Mouse (Mus musculus) spleen, adult 2 months (tissue): ENCODE results near the gene Itgb3bp. TPM values are rescaled to one million over a fixed set of nuclear protein-coding genes. Genes with fewer than 3 reads are reported as not detected.

Source experiments
- DNase-seq, 2 experiments: peaks; one replicate each; pipeline versions ENCODE4 v3.0.0 to v3.0.0-alpha.2; 2012 to 2021; ENCODE audit warnings: low spot score in 2 of 2, low read depth in 1 of 2
- H3K27ac ChIP-seq: fragments of 200-500 bp; 2 replicates; pipeline ENCODE4 v1.5.1; 2012; ENCODE audit warnings: low read length, inconsistent platforms; ENCODE audit not compliant: insufficient read depth
- H3K27me3 ChIP-seq: fragments of 200-500 bp; 2 replicates; pipeline ENCODE4 v1.6.1; 2012; ENCODE audit warnings: mild to moderate bottlenecking, moderate library complexity, low read length, inconsistent platforms; ENCODE audit not compliant: control insufficient read depth, insufficient read depth
- H3K36me3 ChIP-seq: fragments of 200-500 bp; 2 replicates; pipeline ENCODE4 v1.6.1; 2012; ENCODE audit warnings: mild to moderate bottlenecking, low read length, inconsistent platforms; ENCODE audit not compliant: control insufficient read depth, insufficient read depth
- H3K4me1 ChIP-seq: fragments of 200-500 bp; 2 replicates; pipeline ENCODE4 v1.6.1; 2011; ENCODE audit warnings: inconsistent platforms; ENCODE audit not compliant: control insufficient read depth, insufficient read depth, insufficient read length
- H3K4me3 ChIP-seq: fragments of 200-500 bp; 2 replicates; pipeline ENCODE4 v1.5.1; 2011; ENCODE audit warnings: mild to moderate bottlenecking, inconsistent platforms; ENCODE audit not compliant: insufficient read depth, insufficient read length; ENCODE audit errors: extremely low read depth
- CTCF ChIP-seq: fragments of 200-500 bp; IDR thresholded peaks from 2 replicates; pipeline ENCODE4 v1.5.1; 2011; ENCODE audit warnings: mild to moderate bottlenecking, inconsistent platforms; ENCODE audit not compliant: insufficient read depth, insufficient read length, insufficient replicate concordance; ENCODE audit errors: extremely low read depth
- POLR2A ChIP-seq: fragments of 200-500 bp; IDR thresholded peaks from 2 replicates; pipeline ENCODE4 v1.6.1; 2011; ENCODE audit warnings: low read depth, low read length, inconsistent platforms
- WGBS: fragments of 180-500 bp; shearing (Covaris S2); methylation state at CpG from one replicate; pipeline ENCODE4 v1.1.7; 2018; 5-methylcytosine and 5-hydroxymethylcytosine counted together
- polyA plus RNA-seq: library from polyadenylated mRNA; depleted of rRNA; stranded (reverse); fragments of >200 nt; gene quantifications from 2 replicates; pipeline ENCODE4 v1.2.3, GENCODE M21; 2012; rRNA removed

Gene Itgb3bp
- polyA plus RNA-seq, 1 experiment, result 0.39 TPM

- no peak for TF ChIP-seq POLR2A
- TF ChIP-seq CTCF, result no peak
- DNase-seq, result no peak
- no peak overlapping the region for H3K27ac ChIP-seq
- H3K4me1 ChIP-seq, result no peaks in the 10 kb centered on the region
- WGBS, result 86% methylated on average over 7 of the region's 7 CpGs
- no peak overlapping the region for H3K4me3 ChIP-seq
- no peaks in the 10 kb centered on the region for H3K36me3 ChIP-seq
- H3K27me3 ChIP-seq, result no peaks in the 10 kb centered on the region
Measured at GRCm38 (mm10) chr4:99739836-99740235, 189.8 kb downstream of the Itgb3bp start.

DNA sequence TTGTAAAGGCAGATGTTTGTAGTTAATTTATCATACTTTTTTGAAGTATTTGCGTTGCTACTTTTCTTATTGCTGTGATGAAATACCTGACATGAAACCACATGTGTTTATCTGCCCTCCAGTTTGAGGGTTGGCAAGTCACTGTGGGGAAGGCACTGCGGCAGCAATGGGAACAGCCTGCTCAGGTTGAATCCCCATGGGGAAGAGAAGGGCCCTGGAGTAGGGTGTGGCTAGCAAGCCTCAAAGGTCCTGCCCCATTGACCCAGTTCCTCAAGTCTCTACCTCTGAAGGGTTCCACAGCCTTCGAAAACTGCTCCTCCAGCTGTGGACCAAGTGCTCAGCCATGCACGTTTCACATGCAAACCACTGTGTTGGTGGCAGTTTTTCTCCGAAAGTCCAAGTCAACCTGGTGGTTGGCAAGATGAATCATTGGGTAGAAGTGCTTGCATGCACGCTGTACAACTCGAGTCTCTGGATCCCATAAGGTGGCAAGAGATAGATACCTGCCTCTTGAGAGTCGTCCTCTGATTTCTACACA, 203.6 kb downstream of the Itgb3bp start:
- Histone ChIP-seq H3K27me3 (no peaks in the 10 kb centered on the region), H3K4me3 (no peak overlapping the region), H3K36me3 (no peaks in the 10 kb centered on the region), H3K27ac (no peak overlapping the region), H3K4me1 (0 out of 2 replicates have a peak, but pooled peaks cover 2% of the 10 kb centered on the region)
- TF ChIP-seq POLR2A (no peak), CTCF (no peak)
- WGBS, result 73% methylated on average over 8 of the region's 8 CpGs
- no peak for DNase-seq

GRCm38 (mm10) chr4:99724331-99724730, 205.3 kb downstream of the Itgb3bp start:
- DNase-seq, result no peak
- no peaks in the 10 kb centered on the region for H3K27me3 ChIP-seq
- TF ChIP-seq POLR2A, result no peak
- no peak for TF ChIP-seq CTCF
- 0 out of 2 replicates have a peak, but pooled peaks cover 2% of the 10 kb centered on the region for H3K4me1 ChIP-seq
- no peak overlapping the region for H3K4me3 ChIP-seq
- WGBS, result 95% methylated on average over 4 of the region's 4 CpGs
- H3K27ac ChIP-seq, result no peak overlapping the region
- peaks cover 1% of the 10 kb centered on the region; the same call in 1 of the 2 replicates for H3K36me3 ChIP-seq

DNA sequence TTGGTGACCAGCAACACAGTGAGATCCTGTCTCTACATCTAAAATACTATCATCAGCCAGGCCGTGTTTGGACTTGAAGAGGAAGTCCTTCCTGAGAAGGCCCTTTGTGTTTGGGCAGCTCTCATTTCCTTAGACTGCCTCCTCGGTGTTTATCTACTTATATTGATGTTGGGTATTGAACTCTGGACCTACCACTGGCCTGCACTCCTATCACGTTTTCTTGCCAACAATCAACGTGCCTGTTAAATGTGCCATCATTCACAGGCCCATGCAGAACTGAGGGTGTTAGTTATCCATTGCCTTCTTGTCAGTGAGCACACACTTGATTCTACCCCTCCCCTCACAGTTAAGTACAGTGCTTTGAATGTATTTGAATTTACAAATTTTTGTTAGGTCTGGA, 211.7 kb downstream of the Itgb3bp start:
- H3K4me3 ChIP-seq, result no peak overlapping the region
- H3K4me1 ChIP-seq, result peaks cover 5% of the 10 kb centered on the region
- peaks cover 1% of the 10 kb centered on the region; the same call in 1 of the 2 replicates for H3K36me3 ChIP-seq
- no peak overlapping the region for H3K27ac ChIP-seq
- H3K27me3 ChIP-seq, result no peaks in the 10 kb centered on the region
- DNase-seq, result no peak
- WGBS, result 74% methylated on average over 4 of the region's 4 CpGs
- TF ChIP-seq CTCF, result no peak

DNA sequence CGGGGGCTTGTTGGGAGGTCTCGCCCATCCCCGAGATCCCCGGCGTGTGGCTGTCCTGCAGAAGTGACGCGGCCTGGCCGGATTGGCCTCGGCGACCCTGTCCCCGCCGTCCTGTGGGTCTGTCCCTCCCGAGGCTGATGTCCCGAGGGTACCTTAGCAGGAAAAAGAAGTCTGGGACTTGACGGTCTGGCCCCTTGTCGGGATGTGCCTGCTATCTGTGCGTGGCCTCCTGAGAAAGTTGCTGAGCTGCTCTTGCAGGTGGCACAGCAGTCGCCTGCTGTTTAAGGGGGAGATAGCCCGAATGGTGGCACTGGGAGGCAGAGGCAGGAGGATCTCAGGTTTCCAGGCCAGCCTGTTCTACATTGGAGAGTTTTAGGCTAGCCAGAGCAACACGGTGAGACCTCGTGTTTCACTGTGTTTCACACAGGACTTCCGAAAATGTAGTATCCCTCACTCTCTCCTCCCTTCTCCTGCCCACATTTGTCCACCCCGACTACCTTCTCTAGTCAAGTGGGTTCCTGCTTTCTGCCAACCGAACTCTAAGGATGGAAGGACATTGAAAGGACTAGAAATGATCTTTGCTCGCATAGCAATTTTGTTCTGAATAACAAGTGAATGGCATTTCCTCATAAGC, 213.7 kb downstream of the Itgb3bp start:
- peaks cover 5% of the 10 kb centered on the region for H3K4me1 ChIP-seq
- peak overlapping the region; percentile 64 for H3K4me3 ChIP-seq
- TF ChIP-seq CTCF (no peak), POLR2A (no peak)
- H3K27me3 ChIP-seq, result no peaks in the 10 kb centered on the region
- no peak overlapping the region; the same call in 1 of the 2 replicates for H3K27ac ChIP-seq
- no peak for DNase-seq
- H3K36me3 ChIP-seq, result peaks cover 1% of the 10 kb centered on the region; the same call in 1 of the 2 replicates
- 17% methylated on average over 25 of the region's 25 CpGs for WGBS

Other genes with a start within 250 kb of the Itgb3bp start
- 1.2 and 1.3 TPM in 2 replicates for gene Alg6, start 214.1 kb downstream of the Itgb3bp start, polyA plus RNA-seq
- gene Efcab7, start 100.6 kb downstream of the Itgb3bp start, polyA plus RNA-seq, result 1.3 and 1.6 TPM in 2 replicates
- gene Pgm1, start 399 bp downstream of the Itgb3bp start, polyA plus RNA-seq, result 11.7 and 12.3 TPM in 2 replicates
- 0.61 and 0.64 TPM in 2 replicates for gene Ror1, start 166.0 kb upstream of the Itgb3bp start, polyA plus RNA-seq